Mouse (Mus musculus) myocyte (in vitro differentiated cells): ENCODE measurements around the gene Slc46a1. TPM values are rescaled to one million over a fixed set of nuclear protein-coding genes. Genes with fewer than 3 reads are reported as not detected.

ENCODE experiments used
- H3K27me3 ChIP-seq: one replicate; pipeline ENCODE4 v1.6.1; 2011; ENCODE audit not compliant: control insufficient read depth, insufficient read depth, insufficient read length
- H3K36me3 ChIP-seq: one replicate; pipeline ENCODE4 v1.6.1; 2011; ENCODE audit not compliant: control insufficient read depth, insufficient read depth
- H3K4me2 ChIP-seq: one replicate; pipeline ENCODE4 v1.6.1; 2011; ENCODE audit warnings: low read depth, control low read depth
- H3K4me3 ChIP-seq: one replicate; pipeline ENCODE4 v1.5.1; 2011; ENCODE audit warnings: mild to moderate bottlenecking, control low read depth, moderate library complexity
- H3K79me2 ChIP-seq: one replicate; pipeline ENCODE4 v1.6.1; 2011; ENCODE audit not compliant: control insufficient read depth, insufficient read depth
- H3ac ChIP-seq: one replicate; pipeline ENCODE4 v1.6.1; 2011; ENCODE audit not compliant: control insufficient read depth, insufficient read length
- CEBPB ChIP-seq: IDR thresholded peaks from 2 replicates; pipeline ENCODE4 v1.6.1; 2011; ENCODE audit warnings: mild to moderate bottlenecking, moderate library complexity; ENCODE audit not compliant: poor library complexity, insufficient read depth, severe bottlenecking
- E2F4 ChIP-seq: IDR thresholded peaks from one replicate; pipeline ENCODE4 v1.6.1; 2011; ENCODE audit warnings: mild to moderate bottlenecking, control low read depth, moderate library complexity; ENCODE audit not compliant: insufficient read depth
- MAX ChIP-seq: IDR thresholded peaks from one replicate; pipeline ENCODE4 v1.6.1; 2011; ENCODE audit warnings: low read depth, mild to moderate bottlenecking, control low read depth
- MYOD1 ChIP-seq, 3 experiments: IDR thresholded peaks; one replicate each; pipeline ENCODE4 v1.6.1; 2011; ENCODE audit warnings: control low read depth in 2 of 3, low read depth in 2 of 3, mild to moderate bottlenecking in 2 of 3, moderate library complexity in 1 of 3; ENCODE audit not compliant: insufficient read length in 2 of 3, control insufficient read depth in 1 of 3
- MYOG ChIP-seq, 3 experiments: IDR thresholded peaks; one replicate each; pipeline ENCODE4 v1.6.1; 2011; ENCODE audit warnings: control low read depth in 2 of 3, low read depth in 2 of 3, mild to moderate bottlenecking in 2 of 3; ENCODE audit not compliant: insufficient read length in 2 of 3, control insufficient read depth in 1 of 3, insufficient read depth in 1 of 3
- POLR2A ChIP-seq: IDR thresholded peaks from one replicate; pipeline ENCODE4 v1.6.1; 2011; ENCODE audit warnings: low read depth, mild to moderate bottlenecking, control low read depth, moderate library complexity; ENCODE audit not compliant: insufficient read length
- POLR2AphosphoS2 ChIP-seq: IDR thresholded peaks from one replicate; pipeline ENCODE4 v1.6.1; 2011; ENCODE audit warnings: low read depth, control low read depth; ENCODE audit not compliant: insufficient read length
- REST ChIP-seq: IDR thresholded peaks from one replicate; pipeline ENCODE4 v1.6.1; 2011; ENCODE audit warnings: mild to moderate bottlenecking, control low read depth, moderate library complexity; ENCODE audit not compliant: insufficient read depth, insufficient read length
- SRF ChIP-seq: IDR thresholded peaks from one replicate; pipeline ENCODE4 v1.6.1; 2011; ENCODE audit warnings: low read depth; ENCODE audit not compliant: control insufficient read depth, insufficient read length
- TCF12 ChIP-seq: IDR thresholded peaks from one replicate; pipeline ENCODE4 v1.6.1; 2011; ENCODE audit warnings: mild to moderate bottlenecking, control low read depth; ENCODE audit not compliant: poor library complexity, insufficient read depth, severe bottlenecking
- TCF3 ChIP-seq: IDR thresholded peaks from one replicate; pipeline ENCODE4 v1.6.1; 2011; ENCODE audit warnings: low read depth, control low read depth; ENCODE audit not compliant: insufficient read length
- USF1 ChIP-seq: IDR thresholded peaks from one replicate; pipeline ENCODE4 v1.6.1; 2011; ENCODE audit warnings: low read depth, mild to moderate bottlenecking, control low read depth, moderate library complexity
- polyA plus RNA-seq: library from polyadenylated mRNA; unstranded; fragments of >200 nt; fragmentation: generic; extraction: Trizol; gene quantifications from one replicate; pipeline ENCODE4 v1.2.1, GENCODE M21; 2012; ENCODE audit warnings: missing spikeins

Slc46a1 gene
- polyA plus RNA-seq, 1 experiment = 7.5 TPM

DNA sequence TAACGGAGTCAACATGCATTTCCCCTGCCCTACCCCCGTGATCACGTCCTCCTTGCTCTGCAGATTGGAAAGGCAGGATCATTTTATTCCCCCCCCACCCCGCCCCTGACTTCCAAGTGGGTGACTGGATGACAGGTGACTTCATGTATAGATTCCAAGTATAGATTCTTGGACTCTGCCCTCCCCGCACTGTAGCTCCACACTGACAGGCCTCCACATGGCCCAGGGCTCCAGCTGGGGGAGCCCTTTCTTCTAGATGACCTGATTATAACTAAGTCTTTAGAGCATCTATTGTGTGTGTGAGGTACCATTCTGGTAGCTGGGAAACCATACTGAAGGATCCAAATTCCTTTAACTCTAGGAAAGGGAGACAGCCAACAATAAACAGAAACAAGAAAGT, 2.8 kb upstream of the Slc46a1 start:
- H3K27me3 ChIP-seq = peaks cover 6% of the 10 kb centered on the region
- no peaks in the 10 kb centered on the region for H3K79me2 ChIP-seq
- no peak overlapping the region for H3K4me3 ChIP-seq
- TF ChIP-seq E2F4 (no peak), USF1 (no peak), MYOG (IDR thresholded peaks at IDR 0.05; ENCODE audit: control insufficient read depth in 1 of 3, insufficient read depth in 1 of 3, insufficient read length in 2 of 3, low read depth in 2 of 3) (no peak), REST (no peak), MYOD1 (IDR thresholded peaks at IDR 0.05; ENCODE audit: control insufficient read depth in 1 of 3, insufficient read length in 2 of 3, low read depth in 2 of 3) (no peak), POLR2A (no peak), MAX (no peak), TCF12 (no peak)
- H3ac ChIP-seq = no peak overlapping the region
- H3K36me3 ChIP-seq = no peaks in the 10 kb centered on the region
- H3K4me2 ChIP-seq = no peak overlapping the region

DNA sequence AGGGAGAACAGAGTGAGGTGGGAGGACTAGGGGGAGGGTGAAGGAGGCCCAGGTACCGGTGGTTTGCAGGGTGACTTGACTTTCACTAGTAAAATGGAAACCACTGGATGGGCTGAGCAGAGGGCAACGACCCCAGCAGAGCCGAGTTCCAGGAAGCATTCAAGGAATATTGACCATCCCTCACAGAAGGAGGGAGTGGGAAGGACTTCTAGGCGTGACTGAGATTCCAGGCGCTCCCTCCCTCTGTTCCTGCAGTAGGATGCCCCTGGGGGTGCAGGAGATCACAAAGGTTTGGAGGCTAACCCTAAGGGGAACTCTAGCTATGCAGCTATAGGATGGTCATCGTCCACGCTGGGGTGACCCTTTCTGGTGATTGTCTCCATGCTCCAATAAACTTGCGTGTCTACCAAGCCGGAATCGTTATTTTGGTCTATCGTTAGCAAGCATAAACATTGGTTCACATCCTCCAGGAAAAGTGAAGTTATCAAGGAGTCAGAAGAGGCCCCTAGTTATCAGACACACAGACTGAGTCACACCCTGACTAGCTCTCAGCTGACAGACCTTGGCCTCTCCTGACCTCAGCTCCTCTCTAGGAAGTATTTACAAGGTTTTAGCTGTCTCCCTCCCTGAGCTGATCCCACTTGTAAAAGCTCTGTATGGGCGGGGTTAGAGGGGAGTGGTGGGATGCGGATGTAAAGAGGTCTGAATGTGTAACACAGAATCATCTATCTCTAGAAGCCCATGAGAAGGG, 2.0 kb upstream of the Slc46a1 start:
- Histone ChIP-seq H3K4me2 (no peak overlapping the region), H3K79me2 (no peaks in the 10 kb centered on the region), H3K27me3 (peaks cover 6% of the 10 kb centered on the region), H3K4me3 (no peak overlapping the region), H3ac (no peak overlapping the region), H3K36me3 (no peaks in the 10 kb centered on the region)
- TF ChIP-seq MAX (no peak), POLR2AphosphoS2 (no peak), CEBPB (no peak)

DNA sequence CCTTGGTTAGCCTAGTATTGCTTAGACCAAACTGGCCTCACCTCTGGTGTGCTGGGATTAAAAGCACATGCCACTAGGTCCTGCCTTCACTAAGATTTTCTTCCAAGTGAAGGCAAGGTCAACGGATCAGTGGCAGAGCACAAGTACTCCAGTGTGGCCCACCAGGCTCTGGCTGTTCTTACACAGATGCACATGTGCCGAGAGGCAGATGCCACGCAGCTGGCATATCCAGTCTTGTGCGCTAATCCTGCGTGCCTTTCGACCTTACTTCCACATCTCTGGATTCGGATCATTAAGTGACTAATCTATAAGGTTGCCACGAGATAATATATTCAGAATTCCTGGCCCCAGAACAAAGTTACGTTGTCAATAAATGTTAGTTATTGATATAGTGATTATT, 381 bp upstream of the Slc46a1 start:
- TF ChIP-seq E2F4 (no peak), MYOG (IDR thresholded peaks at IDR 0.05; ENCODE audit: control insufficient read depth in 1 of 3, insufficient read depth in 1 of 3, insufficient read length in 2 of 3, low read depth in 2 of 3) (no peak), POLR2A (no peak), SRF (no peak), REST (no peak), MYOD1 (IDR thresholded peaks at IDR 0.05; ENCODE audit: control insufficient read depth in 1 of 3, insufficient read length in 2 of 3, low read depth in 2 of 3) (no peak), MAX (no peak), TCF12 (no peak), USF1 (no peak)
- Histone ChIP-seq H3K4me3 (peak overlapping the region; percentile 54), H3K27me3 (no peaks in the 10 kb centered on the region), H3K4me2 (peak overlapping the region; percentile 90), H3ac (peak overlapping the region; percentile 75), H3K79me2 (no peaks in the 10 kb centered on the region), H3K36me3 (no peaks in the 10 kb centered on the region)

- Histone ChIP-seq H3ac (peak overlapping the region; percentile 75), H3K36me3 (no peaks in the 10 kb centered on the region), H3K27me3 (no peaks in the 10 kb centered on the region), H3K4me2 (peak overlapping the region; percentile 90), H3K79me2 (no peaks in the 10 kb centered on the region), H3K4me3 (peak overlapping the region; percentile 54)
- TF ChIP-seq MYOG (IDR thresholded peaks at IDR 0.05; ENCODE audit: control insufficient read depth in 1 of 3, insufficient read depth in 1 of 3, insufficient read length in 2 of 3, low read depth in 2 of 3) = no peak
- no peak for TF ChIP-seq MAX
- no peak for TF ChIP-seq MYOD1 (IDR thresholded peaks at IDR 0.05; ENCODE audit: control insufficient read depth in 1 of 3, insufficient read length in 2 of 3, low read depth in 2 of 3)
- no peak for TF ChIP-seq E2F4
- no peak for TF ChIP-seq POLR2AphosphoS2
- no peak for TF ChIP-seq TCF12
- TF ChIP-seq POLR2A = no peak
- no peak for TF ChIP-seq SRF
- no peak for TF ChIP-seq CEBPB
- TF ChIP-seq TCF3 = no peak
- no peak for TF ChIP-seq REST
Observed at GRCm38 (mm10) chr11:78466242-78466912, 880 bp downstream of the Slc46a1 start.

DNA sequence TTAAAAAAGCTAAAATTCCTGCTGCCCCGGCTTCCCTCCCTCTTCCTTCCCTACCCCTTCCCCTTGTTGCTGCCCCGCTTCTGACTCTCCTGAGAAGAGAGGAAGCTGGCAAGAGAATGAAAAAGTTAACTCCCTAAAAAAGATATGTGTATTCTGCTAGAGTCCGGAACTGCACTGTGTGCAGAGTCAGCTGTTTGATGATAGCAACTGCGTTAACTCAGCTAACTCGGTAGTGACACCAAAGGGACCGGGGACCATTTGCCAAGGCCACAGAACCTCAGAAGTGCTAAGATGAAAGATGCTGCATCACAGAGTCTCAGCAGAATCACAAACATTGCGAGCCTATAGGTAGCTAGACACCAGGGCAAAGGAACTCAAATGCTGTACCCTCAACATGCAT, 2.0 kb downstream of the Slc46a1 start:
- H3K36me3 ChIP-seq = no peaks in the 10 kb centered on the region
- no peak overlapping the region for H3K4me3 ChIP-seq
- H3K4me2 ChIP-seq = no peak overlapping the region
- TF ChIP-seq POLR2A = no peak
- TF ChIP-seq MYOD1 (IDR thresholded peaks at IDR 0.05; ENCODE audit: control insufficient read depth in 1 of 3, insufficient read length in 2 of 3, low read depth in 2 of 3) = no peak
- TF ChIP-seq POLR2AphosphoS2 = no peak
- TF ChIP-seq USF1 = no peak
- no peak for TF ChIP-seq TCF3
- no peak for TF ChIP-seq MYOG (IDR thresholded peaks at IDR 0.05; ENCODE audit: control insufficient read depth in 1 of 3, insufficient read depth in 1 of 3, insufficient read length in 2 of 3, low read depth in 2 of 3)
- TF ChIP-seq REST = no peak
- no peaks in the 10 kb centered on the region for H3K27me3 ChIP-seq
- no peaks in the 10 kb centered on the region for H3K79me2 ChIP-seq
- H3ac ChIP-seq = no peak overlapping the region
